Mouse (Mus musculus): ENCODE data around the gene Zyx. TPM values are rescaled to one million over a fixed set of nuclear protein-coding genes. Genes with fewer than 3 reads are reported as not detected.

Gene Zyx
- polyA plus RNA-seq (2015; fragmentation: Nextera tagmentation; extraction: Ambion mirVana): 103 and 107 TPM in 2 replicates

GRCm38 (mm10) chr6:42349426-42350020, at the start of gene Zyx:
Gene Zyx, plus strand, starts transcription at chr6:42349630.

GRCm38 (mm10) chr6:42324482-42325267, 24.8 kb upstream of the Zyx start, which contains the start of gene Fam131b:
Gene Fam131b, minus strand, starts transcription at chr6:42324643.

GRCm38 (mm10) chr6:42372816-42373547, 23.6 kb downstream of the Zyx start, which contains the start of gene Epha1:
Gene Epha1, minus strand, starts transcription at chr6:42373268.

GRCm38 (mm10) chr6:42399938-42400337, 50.5 kb downstream of the Zyx start, which contains the start of gene Tas2r143:
Gene Tas2r143, plus strand, starts transcription at chr6:42400238.

GRCm38 (mm10) chr6:42405134-42405533, 55.7 kb downstream of the Zyx start, which contains the start of gene Tas2r135:
Gene Tas2r135, plus strand, starts transcription at chr6:42405434.

Other genes starting within 250 kb of the Zyx start
- gene Tas2r139, start 208.7 kb upstream of the Zyx start, polyA plus RNA-seq (2015; fragmentation: Nextera tagmentation; extraction: Ambion mirVana): not detected in 2 replicates
- not detected in 2 replicates for gene Tas2r144, start 134.3 kb upstream of the Zyx start, polyA plus RNA-seq (2015; fragmentation: Nextera tagmentation; extraction: Ambion mirVana)
- gene Gstk1, start 103.7 kb upstream of the Zyx start, polyA plus RNA-seq (2015; fragmentation: Nextera tagmentation; extraction: Ambion mirVana): 69.9 and 129 TPM in 2 replicates
- gene Tmem139, start 87.7 kb upstream of the Zyx start, polyA plus RNA-seq (2015; fragmentation: Nextera tagmentation; extraction: Ambion mirVana): 0.30 and 0.54 TPM in 2 replicates
- gene Casp2, start 84.6 kb upstream of the Zyx start, polyA plus RNA-seq (2015; fragmentation: Nextera tagmentation; extraction: Ambion mirVana): 12.3 and 19.0 TPM in 2 replicates
- gene Clcn1, start 62.9 kb upstream of the Zyx start, polyA plus RNA-seq (2015; fragmentation: Nextera tagmentation; extraction: Ambion mirVana): 0.14 TPM in 1 of 2 replicates, not detected in the other
- gene Fam131b, start 25.0 kb upstream of the Zyx start, polyA plus RNA-seq (2015; fragmentation: Nextera tagmentation; extraction: Ambion mirVana): 0.35 and 0.96 TPM in 2 replicates
- gene Epha1, start 23.6 kb downstream of the Zyx start, polyA plus RNA-seq (2015; fragmentation: Nextera tagmentation; extraction: Ambion mirVana): 1.5 TPM in 2 replicates
- gene Tas2r143, start 50.6 kb downstream of the Zyx start, polyA plus RNA-seq (2015; fragmentation: Nextera tagmentation; extraction: Ambion mirVana): not detected in 2 replicates
- gene Tas2r135, start 55.8 kb downstream of the Zyx start, polyA plus RNA-seq (2015; fragmentation: Nextera tagmentation; extraction: Ambion mirVana): not detected in 2 replicates
- gene Tas2r126, start 84.9 kb downstream of the Zyx start, polyA plus RNA-seq (2015; fragmentation: Nextera tagmentation; extraction: Ambion mirVana): 0.15 TPM in 1 of 2 replicates, not detected in the other
- not detected in 2 replicates for gene Olfr458, start 115.6 kb downstream of the Zyx start, polyA plus RNA-seq (2015; fragmentation: Nextera tagmentation; extraction: Ambion mirVana)
- gene Olfr457, start 126.7 kb downstream of the Zyx start, polyA plus RNA-seq (2015; fragmentation: Nextera tagmentation; extraction: Ambion mirVana): not detected in 2 replicates
- 0.39 and 0.59 TPM in 2 replicates for gene Olfr456, start 137.6 kb downstream of the Zyx start, polyA plus RNA-seq (2015; fragmentation: Nextera tagmentation; extraction: Ambion mirVana)
- gene Olfr455, start 198.0 kb downstream of the Zyx start, polyA plus RNA-seq (2015; fragmentation: Nextera tagmentation; extraction: Ambion mirVana): 0.11 and 0.14 TPM in 2 replicates
- 0.07 TPM in 1 of 2 replicates, not detected in the other for gene Tcaf3, start 248.1 kb downstream of the Zyx start, polyA plus RNA-seq (2015; fragmentation: Nextera tagmentation; extraction: Ambion mirVana)